Mouse (Mus musculus): ENCODE measurements around the gene Cherp.

Gene Cherp

DNA sequence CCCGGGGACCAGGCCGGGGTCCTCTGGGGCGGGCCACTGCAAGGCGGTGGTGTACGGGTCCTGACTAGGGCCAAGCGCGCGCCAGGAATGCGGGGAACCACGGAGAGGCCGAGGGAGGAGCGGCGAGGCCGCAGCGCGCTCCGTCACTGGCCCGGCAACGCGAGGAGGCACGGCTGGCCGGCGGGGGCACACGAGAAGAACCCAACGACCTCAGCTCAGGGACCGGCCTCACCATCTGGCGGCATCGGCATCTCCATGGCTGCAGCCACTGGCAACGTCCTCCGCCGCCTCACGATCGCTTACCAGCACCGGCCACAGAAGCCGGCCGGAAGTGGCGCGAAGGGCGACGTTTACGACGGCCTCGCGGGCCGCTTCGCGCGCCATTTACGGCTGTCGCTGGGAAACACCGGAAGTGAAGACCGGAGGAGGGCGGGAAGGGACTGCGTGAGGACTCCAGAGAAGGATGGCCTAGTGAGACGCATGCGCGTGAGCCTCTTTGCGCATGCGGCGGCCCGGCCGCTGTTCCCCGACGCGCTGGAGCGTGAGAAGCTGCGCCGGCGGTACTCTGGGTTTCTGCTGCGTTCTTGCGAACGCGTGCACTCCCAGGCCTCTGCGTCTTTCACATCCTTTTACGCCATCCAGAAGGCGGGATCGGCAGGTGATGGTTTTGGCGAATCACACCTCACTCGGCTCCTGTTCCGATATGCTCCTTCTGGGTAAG lies at the start of gene Cherp:
TSS of gene Cherp (minus strand) at position 401 of the 721 bp plus-strand sequence.
- in situ Hi-C loops (cut with MboI; ENCODE audit: low pct_unique_long_range_greater_than_20kb in 1 of 2, low sequenced_read_pairs in 2 of 2, unreplicated experiment in 1 of 2) = no loop called here

DNA sequence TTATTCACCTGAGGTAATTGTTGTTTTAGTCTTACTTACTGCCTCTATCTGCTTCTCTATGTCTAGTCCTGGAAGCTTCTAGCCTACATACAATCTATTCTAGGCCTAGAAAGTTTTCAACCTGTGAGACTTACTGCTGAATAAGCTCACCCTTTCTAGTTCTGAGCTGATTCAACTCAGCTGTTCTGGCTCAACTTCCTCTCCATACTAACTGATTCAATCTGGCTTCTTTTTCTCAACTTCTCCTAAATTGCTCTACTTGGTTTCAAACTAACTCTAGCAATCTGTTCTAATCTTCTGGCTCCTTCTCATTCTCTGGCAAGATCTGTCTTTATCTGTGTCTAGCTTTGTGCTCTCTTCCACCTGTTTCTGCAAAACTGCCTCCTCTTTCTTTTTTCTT lies 46.9 kb upstream of the Cherp start:
- in situ Hi-C loops (cut with MboI; ENCODE audit: low pct_unique_long_range_greater_than_20kb in 1 of 2, low sequenced_read_pairs in 2 of 2, unreplicated experiment in 1 of 2) = no loop called here

DNA sequence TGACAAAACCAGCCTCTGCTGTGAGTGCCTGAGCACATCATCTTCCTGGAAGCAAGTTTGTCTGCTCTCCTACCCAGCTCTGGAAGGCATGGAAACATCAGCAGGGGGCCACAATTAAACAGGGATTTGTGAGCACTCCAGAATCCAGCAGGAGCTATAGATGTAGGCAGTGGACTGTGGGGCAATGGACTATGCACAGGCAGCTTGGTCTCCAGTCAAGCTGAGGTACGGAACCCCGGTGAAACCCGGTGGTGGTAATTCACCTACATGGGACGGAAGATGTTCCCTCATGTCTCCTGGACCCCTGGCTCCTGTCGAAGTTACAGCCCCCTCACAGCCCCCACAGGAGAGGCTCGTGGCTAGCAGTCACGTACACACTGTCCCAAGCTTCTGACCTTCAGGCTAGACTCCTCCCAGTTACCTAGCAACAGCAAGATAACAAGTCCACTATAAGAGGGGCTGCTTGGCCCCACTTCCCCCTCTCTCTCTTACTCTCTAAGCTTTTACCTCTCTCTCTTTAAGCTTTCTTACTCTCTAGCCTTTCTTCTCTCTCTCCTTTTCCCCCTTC lies 42.5 kb upstream of the Cherp start:
- in situ Hi-C loops (cut with MboI; ENCODE audit: low pct_unique_long_range_greater_than_20kb in 1 of 2, low sequenced_read_pairs in 2 of 2, unreplicated experiment in 1 of 2) = no loop called here

DNA sequence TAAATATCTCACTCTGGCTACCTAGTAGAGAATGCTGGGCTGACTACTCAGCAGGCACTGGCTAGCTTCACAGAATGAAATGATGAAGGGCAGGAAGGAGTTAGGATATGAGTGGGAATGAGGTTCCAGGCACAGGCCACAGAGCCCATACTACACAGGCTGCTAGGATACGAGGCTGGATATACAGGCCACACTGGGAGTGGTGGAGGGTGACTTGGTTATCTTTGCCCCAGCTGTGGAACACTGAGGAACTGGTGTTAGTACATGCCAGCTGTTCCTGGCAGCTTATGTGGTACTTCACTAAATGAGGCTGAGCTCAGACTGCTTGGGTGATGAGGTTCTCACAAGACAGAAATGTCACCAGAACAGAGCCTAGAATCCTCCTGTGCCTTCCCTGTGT lies 38.1 kb upstream of the Cherp start:
- in situ Hi-C loops (cut with MboI; ENCODE audit: low pct_unique_long_range_greater_than_20kb in 1 of 2, low sequenced_read_pairs in 2 of 2, unreplicated experiment in 1 of 2) = no loop called here

DNA sequence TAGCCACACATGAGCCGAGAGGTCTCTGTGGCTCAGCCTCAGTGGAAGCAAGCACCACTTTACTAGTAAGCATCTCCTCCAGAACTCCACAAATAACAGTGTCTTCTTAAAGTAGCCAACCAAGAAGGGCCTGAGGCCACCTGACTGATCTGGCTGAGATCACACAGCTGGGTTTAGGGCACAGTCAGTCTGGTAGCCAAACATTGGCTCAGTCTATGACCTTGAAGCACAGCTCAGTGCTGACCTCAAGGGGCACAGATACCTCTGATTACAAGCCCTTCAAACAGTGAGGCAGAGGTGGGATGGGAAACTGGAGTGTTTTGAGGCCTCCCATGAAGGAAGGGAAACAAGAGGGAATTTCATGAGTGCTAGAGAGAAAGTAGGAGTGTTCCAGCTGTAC lies 37.6 kb upstream of the Cherp start:
- in situ Hi-C loops (cut with MboI; ENCODE audit: low pct_unique_long_range_greater_than_20kb in 1 of 2, low sequenced_read_pairs in 2 of 2, unreplicated experiment in 1 of 2) = no loop called here

DNA sequence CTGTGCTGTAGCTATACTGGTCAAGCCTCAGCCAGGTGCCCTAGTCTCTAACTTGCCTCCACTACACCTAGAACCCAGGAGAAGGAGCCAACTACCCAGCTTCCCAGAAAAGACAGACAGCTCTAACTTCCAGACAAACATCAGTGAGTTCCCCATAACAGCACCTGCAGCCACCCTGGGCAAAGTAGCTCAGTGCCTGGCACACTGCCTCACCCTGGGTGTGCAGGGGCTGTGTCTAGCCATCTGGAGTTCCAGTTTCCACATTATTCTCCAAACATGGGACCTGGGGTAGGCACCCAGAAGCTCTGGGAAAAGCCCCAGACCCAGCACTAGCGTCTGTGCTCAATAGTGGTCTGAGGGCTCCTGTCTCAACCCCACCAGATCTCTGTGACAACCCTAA lies 32.5 kb upstream of the Cherp start:
- in situ Hi-C loops (cut with MboI; ENCODE audit: low pct_unique_long_range_greater_than_20kb in 1 of 2, low sequenced_read_pairs in 2 of 2, unreplicated experiment in 1 of 2) = no loop called here

DNA sequence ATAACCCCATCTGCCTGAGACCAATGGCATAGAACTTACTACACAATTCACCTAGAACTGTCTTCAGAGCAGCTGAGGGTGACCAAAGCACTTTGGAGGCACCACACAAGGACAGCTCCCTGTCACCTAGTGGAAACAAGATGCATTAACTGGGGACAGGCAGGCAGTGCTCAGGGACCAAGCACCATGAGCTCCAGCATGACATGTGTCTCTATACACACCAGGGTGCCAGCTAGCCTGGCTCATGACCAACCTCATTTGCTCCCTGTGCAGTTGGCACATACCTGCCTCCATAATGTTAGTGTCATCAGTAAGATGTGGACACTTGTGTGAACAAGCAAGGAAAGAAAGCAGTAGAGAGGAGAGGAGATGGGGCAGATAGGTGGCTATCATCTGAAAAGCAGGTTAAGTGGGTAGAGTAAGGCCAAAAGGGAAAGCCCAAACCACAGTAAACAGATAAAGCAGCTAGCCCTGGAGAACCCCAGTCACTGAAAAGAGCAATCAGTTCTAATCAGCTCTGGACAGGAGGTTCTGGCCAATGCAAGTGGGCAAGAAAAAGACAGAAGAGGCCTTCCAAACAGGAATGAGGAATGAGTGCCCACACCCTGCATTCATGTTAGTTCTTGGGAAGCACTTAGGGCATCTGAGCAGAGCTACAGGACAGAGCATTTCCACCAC lies 29.8 kb upstream of the Cherp start:
- in situ Hi-C loops (cut with MboI; ENCODE audit: low pct_unique_long_range_greater_than_20kb in 1 of 2, low sequenced_read_pairs in 2 of 2, unreplicated experiment in 1 of 2) = no loop called here

DNA sequence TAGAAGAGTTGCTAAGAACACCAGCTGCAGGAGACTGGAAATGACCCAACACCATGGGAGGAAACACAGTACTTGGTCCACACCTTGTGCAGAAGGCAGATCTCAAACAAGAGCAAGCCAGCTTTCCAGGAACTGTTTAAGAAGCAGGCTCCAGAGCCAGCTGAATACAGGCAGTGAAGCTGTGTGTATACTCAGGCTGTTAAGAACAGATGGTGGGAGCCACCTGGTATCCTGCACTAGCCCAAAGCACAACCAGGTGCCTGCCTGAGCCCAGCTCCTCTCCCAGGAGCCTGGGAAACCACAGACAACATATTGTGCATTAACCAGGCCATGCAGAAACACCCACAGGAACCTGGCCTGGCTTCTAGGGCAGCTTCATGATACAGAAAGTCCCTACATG lies 29.1 kb upstream of the Cherp start:
- in situ Hi-C loops (cut with MboI; ENCODE audit: low pct_unique_long_range_greater_than_20kb in 1 of 2, low sequenced_read_pairs in 2 of 2, unreplicated experiment in 1 of 2) = no loop called here

DNA sequence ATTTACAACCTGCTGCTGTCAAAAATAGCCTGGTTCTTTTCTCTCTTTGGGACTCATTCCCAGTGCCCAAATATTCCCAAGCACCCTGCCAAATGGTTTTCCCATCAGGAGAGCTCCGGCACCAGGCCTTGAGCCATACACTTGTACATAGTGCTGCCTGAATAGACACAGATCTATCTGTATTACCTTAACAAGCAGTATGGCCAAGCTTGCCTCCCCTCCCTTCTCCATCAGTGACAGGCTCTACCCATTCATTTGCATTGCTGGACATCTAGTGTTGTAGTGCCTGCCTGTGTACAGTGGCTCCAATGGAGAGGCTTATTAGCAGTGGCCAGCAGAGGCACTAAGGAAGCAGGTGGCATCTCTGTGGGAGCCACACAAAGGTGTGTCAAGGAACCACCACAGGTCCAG lies 25.5 kb upstream of the Cherp start:
- in situ Hi-C loops (cut with MboI; ENCODE audit: low pct_unique_long_range_greater_than_20kb in 1 of 2, low sequenced_read_pairs in 2 of 2, unreplicated experiment in 1 of 2) = no loop called here

DNA sequence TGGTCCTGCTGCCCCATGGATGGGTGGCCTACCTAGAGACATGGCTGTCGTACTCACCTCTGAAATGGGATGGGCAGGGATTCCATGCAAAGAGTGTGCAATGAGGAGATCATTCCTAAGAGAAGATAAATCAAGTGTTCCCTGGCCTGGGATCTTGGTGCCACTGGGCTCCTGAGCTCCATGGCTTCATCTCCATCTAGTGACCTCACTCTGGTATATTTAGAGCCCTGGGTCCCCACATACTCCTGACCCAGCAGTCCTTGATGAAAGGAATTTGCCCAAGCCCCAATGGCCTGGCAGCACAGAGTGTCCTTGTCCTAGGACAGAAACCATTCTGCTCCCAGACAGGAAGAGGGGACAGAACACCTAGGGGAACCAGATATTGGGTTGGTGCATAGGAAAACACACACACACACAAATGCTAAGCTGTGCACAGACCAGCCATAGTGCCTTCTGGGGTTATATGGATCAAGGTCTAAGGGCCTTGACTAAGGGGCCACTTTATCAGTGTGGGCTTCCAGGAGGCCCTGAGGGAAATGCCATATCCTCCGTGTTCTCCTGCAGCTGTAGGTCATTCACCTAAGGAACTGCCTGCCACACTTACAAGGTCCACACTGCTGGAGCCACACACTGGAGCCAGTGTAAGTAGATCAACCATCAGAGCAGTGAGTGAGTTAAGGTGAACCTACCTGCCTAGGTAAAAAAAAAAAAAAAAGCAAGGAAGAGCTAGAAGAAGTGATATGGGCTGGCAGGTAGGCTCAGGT lies 24.7 kb upstream of the Cherp start:
- in situ Hi-C loops (cut with MboI; ENCODE audit: low pct_unique_long_range_greater_than_20kb in 1 of 2, low sequenced_read_pairs in 2 of 2, unreplicated experiment in 1 of 2) = no loop called here

DNA sequence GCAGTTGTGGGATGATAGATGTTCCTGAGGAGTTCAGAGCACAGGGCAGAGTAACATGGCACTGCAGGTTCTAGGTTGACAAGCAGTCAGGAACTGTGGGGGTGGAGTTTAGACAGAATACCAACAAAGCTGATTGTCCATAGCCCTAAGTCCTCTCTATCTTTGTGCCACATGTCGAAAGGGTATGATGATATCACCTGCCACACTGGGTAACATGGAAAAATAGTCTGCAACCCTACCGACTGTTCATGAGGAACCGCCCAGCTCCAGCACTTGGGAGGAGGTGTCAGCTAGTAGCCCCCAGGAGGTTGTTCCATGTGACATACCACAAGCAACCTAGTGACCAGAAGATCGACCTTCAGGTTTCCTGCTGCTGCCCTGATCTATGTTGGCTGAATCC lies 23.5 kb upstream of the Cherp start:
- in situ Hi-C loops (cut with MboI; ENCODE audit: low pct_unique_long_range_greater_than_20kb in 1 of 2, low sequenced_read_pairs in 2 of 2, unreplicated experiment in 1 of 2) = no loop called here

DNA sequence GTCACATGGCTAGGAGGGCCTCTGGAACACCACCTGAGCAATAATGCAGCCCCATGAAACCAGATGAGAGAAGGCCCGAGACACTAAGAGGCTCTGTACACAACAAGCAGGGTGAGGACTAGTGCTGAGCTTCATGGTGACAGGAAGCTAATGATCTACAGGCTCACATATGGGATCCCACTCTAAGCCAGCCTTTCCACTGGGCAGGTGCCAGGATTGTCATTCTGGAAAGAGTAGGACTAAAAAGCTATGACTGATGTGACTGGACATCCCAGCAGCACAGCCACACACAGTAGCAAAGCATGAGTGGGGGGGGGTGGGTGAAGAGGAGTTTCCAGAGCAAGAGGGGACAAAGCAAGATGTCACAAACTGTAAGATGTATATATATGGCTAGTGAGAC lies 22.9 kb upstream of the Cherp start:
- in situ Hi-C loops (cut with MboI; ENCODE audit: low pct_unique_long_range_greater_than_20kb in 1 of 2, low sequenced_read_pairs in 2 of 2, unreplicated experiment in 1 of 2) = no loop called here

DNA sequence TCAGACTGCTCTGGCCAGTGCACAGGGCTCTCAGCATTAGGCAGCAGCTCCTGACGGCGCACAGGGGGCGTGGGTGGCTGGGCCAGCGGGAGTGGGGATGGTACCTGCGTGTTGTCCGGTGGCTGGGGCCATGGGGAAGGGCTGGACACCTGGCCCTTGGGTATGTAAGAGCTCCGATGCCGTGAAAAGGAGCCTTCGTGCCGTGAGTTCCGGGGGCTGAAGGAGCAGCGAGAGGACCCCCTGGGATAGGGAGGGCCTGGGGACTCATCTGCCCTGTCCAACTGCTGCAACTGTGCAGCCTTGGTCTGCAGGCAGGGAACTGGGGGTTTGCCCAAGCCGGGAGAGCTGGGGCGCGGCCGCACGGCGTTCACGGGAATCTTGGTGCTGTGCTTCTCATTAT lies 21.2 kb upstream of the Cherp start:
- in situ Hi-C loops (cut with MboI; ENCODE audit: low pct_unique_long_range_greater_than_20kb in 1 of 2, low sequenced_read_pairs in 2 of 2, unreplicated experiment in 1 of 2) = no loop called here

DNA sequence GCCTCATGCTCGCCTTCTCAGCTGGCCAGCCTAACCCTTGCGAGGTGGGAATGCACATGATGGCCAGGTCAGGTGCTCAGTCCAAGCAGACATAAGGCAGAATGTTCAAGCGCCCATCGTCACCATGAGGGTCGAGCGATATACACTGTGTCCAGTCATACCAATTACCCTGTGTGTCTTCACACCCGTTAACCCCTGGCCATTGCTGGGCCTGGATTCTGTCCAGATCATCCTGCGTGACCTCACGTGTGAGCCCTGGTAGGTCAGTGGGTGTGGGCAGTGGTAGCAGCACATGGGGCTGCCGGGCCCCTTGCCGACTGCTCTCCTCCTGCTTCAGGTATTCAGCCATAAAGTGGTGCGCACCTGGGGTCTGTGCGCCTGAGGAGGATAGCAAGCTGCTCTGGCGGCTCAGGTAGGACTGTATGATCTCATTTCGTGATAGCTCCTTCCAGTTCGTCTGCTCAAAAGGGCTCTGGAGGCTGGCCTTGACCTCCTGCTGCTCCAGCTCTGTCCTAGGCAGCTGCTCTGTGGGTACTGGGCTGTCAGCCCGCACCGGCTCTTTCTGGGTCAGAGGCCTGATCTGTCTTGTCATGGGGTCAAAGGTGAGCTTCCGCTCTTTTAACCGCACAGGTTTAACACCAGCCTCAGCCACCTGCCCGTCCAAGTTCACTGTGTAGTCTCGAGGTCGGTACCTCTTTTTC lies 20.5 kb upstream of the Cherp start:
- in situ Hi-C loops (cut with MboI; ENCODE audit: low pct_unique_long_range_greater_than_20kb in 1 of 2, low sequenced_read_pairs in 2 of 2, unreplicated experiment in 1 of 2) = no loop called here

DNA sequence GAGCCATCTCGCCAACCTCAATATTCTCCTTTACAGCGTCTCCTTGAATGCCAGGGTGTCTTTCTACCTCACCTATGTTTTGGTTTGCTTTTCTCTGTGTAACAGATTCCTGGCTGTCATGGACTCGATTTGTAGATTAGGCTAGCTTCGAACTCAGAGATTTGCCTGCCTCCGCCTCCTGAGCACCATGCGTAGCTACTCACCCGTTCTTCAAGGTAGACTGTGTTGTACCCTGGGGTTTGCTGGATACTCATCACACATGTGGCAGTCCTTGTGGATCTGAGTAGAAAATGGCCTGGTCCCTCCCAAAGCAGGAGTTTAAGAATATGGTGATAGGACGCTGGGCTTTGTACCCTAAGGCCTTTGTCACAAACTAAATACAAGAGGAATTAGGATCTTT lies 18.4 kb upstream of the Cherp start:
- in situ Hi-C loops (cut with MboI; ENCODE audit: low pct_unique_long_range_greater_than_20kb in 1 of 2, low sequenced_read_pairs in 2 of 2, unreplicated experiment in 1 of 2) = no loop called here

DNA sequence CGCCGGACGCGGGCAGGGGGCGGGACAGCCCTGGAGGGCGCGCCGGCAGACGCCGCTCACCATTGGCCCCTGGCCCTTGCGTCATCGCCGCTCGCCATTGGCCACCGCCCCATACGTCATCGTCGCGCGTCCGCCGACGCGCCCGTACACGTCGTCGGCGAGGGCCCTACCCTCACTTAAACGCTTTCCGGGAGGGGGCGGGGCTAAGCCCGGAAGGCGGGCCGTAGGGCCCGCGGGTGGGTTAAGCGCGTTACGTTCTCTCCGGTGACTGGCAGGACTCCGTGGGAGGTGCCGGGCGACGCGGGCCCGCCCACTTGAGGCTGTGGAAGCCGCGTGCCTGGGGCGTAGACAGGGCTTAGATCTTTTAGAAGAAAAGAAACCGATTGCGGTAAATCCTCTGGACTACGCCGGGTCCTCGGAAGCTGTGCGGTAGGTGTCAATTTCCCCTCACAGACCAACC lies 17.6 kb upstream of the Cherp start:
- in situ Hi-C loops (cut with MboI; ENCODE audit: low pct_unique_long_range_greater_than_20kb in 1 of 2, low sequenced_read_pairs in 2 of 2, unreplicated experiment in 1 of 2) = no loop called here

DNA sequence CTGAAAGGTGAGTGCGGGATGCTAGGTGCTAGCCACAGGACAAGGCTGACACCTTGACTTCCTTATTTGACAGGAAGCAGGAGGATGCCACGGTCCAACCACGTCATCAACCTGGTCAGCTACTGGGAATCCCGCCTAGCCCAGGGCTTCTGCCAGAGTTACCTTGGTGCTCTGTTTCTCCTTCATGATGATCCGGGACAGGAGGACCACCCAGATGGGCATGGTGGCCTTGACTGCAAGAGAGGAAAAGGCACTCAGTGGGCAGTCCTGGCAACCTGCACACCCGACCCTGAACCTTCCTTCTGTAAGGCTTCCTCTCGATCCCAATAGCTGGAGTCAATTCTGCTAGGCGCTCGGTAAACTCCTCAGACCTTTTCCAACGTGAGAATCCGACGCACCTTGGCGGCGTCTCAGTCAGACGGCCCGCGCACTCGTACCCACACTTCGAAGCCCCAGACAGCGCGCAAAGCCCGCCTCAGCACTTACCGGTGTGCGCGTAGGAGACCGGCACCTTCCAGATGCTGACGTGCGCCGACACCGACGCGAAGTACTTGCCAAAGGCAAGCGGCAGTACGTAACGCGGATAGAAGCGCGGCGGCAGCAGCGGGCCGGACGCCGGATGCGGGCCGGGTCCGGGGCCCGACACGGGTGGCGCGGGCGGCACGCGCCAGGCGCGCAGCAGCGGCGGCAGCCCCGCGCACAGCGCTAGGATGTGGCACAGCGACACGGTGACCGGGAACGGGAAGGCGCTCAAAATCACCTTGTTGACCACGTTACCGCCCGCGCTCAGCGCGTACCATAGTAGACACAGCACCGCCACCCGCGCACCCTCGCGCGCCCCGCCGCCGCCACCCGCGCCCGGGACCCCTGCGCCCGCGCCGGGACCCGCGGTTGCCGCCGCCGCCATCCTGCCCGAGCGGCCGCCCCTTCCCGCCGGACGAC lies 16.9 kb upstream of the Cherp start, which contains the start of gene Slc35e1:
TSS of gene Slc35e1 (minus strand) at position 935 of the 942 bp plus-strand sequence.
- in situ Hi-C loops (cut with MboI; ENCODE audit: low pct_unique_long_range_greater_than_20kb in 1 of 2, low sequenced_read_pairs in 2 of 2, unreplicated experiment in 1 of 2) = no loop called here

DNA sequence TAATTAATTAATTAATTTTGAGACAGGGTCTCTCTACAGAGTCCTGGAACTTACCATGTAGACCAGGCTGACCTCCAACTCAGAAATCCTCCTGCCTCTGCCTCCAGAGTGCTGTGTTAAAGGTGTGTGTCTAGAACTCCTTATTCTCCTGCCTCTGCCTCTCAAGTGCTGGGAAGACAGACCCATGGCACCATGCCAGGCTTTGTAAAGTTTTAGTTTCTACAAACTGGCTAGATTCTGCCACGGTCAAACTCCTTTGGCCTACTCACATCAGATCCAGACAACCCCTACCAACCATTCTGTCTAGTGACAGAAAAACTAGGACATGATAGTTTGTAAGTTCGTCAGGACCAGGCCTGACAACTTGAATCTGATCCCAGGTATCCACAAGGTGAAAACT lies 16.0 kb upstream of the Cherp start:
- in situ Hi-C loops (cut with MboI; ENCODE audit: low pct_unique_long_range_greater_than_20kb in 1 of 2, low sequenced_read_pairs in 2 of 2, unreplicated experiment in 1 of 2) = no loop called here

Data from mouse embryonic stem cell (cell line).